Mouse (Mus musculus): ENCODE results near the gene Slc39a10.

GRCm38 (mm10) chr1:46851586-46851985 is 41.1 kb downstream of the Slc39a10 start:
- TF ChIP-seq POLR2A (IDR thresholded peaks at IDR 0.05; ENCODE audit: low read depth, low read length), result no peak
- TF ChIP-seq CTCF (IDR thresholded peaks at IDR 0.05; ENCODE audit: extremely low read depth, insufficient read length, insufficient replicate concordance, low read depth, low read length), result no peak

Measured in small intestine, adult 2 months (tissue).